Mouse (Mus musculus) liver, postnatal 0 days (tissue): ENCODE measurements at regions not wholly inside any gene's neighbourhood (a gene's known extent, or its start where the extent isn't known, plus 50 kb on each side); places are given as distances from the start of the nearest gene placed in this dataset.

Experiments
- ATAC-seq: fragments of 200-750 bp; cut with Nextera tagmentation; 2 replicates; pipeline ENCODE4 v1.8.0; 2017; ENCODE audit warnings: mild to moderate bottlenecking, moderate library complexity
- DNase-seq: peaks from one replicate; pipeline ENCODE4 v3.0.0-alpha.2; 2016
- H3K27ac ChIP-seq: fragments of 300-500 bp; sonication (generic); 2 replicates; pipeline ENCODE4 v1.5.1; 2014; ENCODE audit warnings: antibody characterized with exemption, moderate library complexity, mild to moderate bottlenecking, low read depth
- H3K27me3 ChIP-seq: fragments of 300-500 bp; sonication (generic); 2 replicates; pipeline ENCODE4 v1.6.1; 2014; ENCODE audit warnings: low read length, control low read depth, mixed read lengths; ENCODE audit not compliant: insufficient read depth
- H3K36me3 ChIP-seq: fragments of 300-500 bp; sonication (generic); replicated peaks from 2 replicates; pipeline ENCODE4 v1.6.1; 2014; ENCODE audit warnings: mild to moderate bottlenecking, control low read depth, low read length, moderate library complexity, mixed read lengths; ENCODE audit not compliant: insufficient read depth
- H3K4me1 ChIP-seq: fragments of 300-500 bp; sonication (generic); 2 replicates; pipeline ENCODE4 v1.6.1; 2014; ENCODE audit warnings: antibody characterized with exemption, mild to moderate bottlenecking, control low read depth; ENCODE audit not compliant: insufficient read depth
- H3K4me2 ChIP-seq: fragments of 300-500 bp; sonication (generic); 2 replicates; pipeline ENCODE4 v1.6.1; 2014; ENCODE audit warnings: low read depth, mild to moderate bottlenecking, low read length, moderate library complexity, mixed read lengths
- H3K4me3 ChIP-seq: fragments of 300-500 bp; sonication (generic); 2 replicates; pipeline ENCODE4 v1.5.1; 2014; ENCODE audit warnings: low read depth, low read length
- H3K9ac ChIP-seq: fragments of 300-500 bp; sonication (generic); replicated peaks from 2 replicates; pipeline ENCODE4 v1.6.1; 2014; ENCODE audit warnings: mild to moderate bottlenecking, moderate library complexity
- H3K9me3 ChIP-seq: fragments of 300-500 bp; sonication (generic); 2 replicates; pipeline ENCODE4 v1.6.1; 2016; ENCODE audit warnings: mild to moderate bottlenecking, control low read depth, low read length, mixed read lengths
- CTCF ChIP-seq: sonication (generic); IDR thresholded peaks from 2 replicates; pipeline ENCODE4 v1.5.1; 2016; ENCODE audit warnings: antibody characterized with exemption, low read depth
- EP300 ChIP-seq: IDR thresholded peaks from 2 replicates; pipeline ENCODE4 v1.6.1; 2016; ENCODE audit warnings: antibody characterized with exemption, low read depth, mild to moderate bottlenecking
- WGBS: fragments of 180-500 bp; shearing (Covaris S2); extraction: QIAGEN DNeasy Blood & Tissue Kit; methylation state at CpG from one replicate; pipeline ENCODE4 v1.1.7; 2014; ENCODE audit not compliant: insufficient replicate concordance; 5-methylcytosine and 5-hydroxymethylcytosine counted together

DNA sequence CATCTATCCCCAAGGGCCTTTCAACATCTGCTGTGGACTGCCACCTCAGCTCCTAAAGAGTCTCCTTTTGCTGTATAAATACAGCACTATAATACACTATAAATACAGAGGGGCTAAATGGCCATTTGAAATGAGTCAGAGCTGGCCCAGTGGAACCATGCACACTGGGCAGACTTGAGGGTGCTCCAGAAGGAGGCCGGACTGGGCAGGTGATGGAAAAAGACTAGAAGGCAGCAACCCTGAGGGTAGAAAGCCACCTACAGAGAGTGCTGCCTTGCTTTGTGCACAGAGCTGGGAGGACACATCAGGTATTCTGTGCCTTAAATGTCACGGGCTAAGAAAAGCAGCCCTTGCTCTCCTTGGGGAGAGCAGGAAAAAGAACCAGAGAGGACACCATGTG lies 110.2 kb downstream of the Gm10260 start:
- H3K4me3 ChIP-seq, result no peak overlapping the region
- TF ChIP-seq EP300 (no peak), CTCF (no peak)
- DNase-seq, result no peak
- H3K9me3 ChIP-seq, result no peaks in the 10 kb centered on the region; the same call in 1 of the 2 replicates
- 0 out of 2 replicates have a peak, but pooled peaks cover under 1% of the 10 kb centered on the region for H3K4me1 ChIP-seq
- no peaks in the 10 kb centered on the region for H3K36me3 ChIP-seq
- no peak for ATAC-seq
- H3K27me3 ChIP-seq, result no peaks in the 10 kb centered on the region
- no peak overlapping the region for H3K27ac ChIP-seq
- H3K4me2 ChIP-seq, result no peak overlapping the region
- no peak overlapping the region for H3K9ac ChIP-seq
- 80% methylated on average over 2 of the region's 2 CpGs for WGBS

- Histone ChIP-seq H3K4me3 (no peak overlapping the region), H3K9me3 (no peaks in the 10 kb centered on the region; the same call in 1 of the 2 replicates), H3K9ac (no peak overlapping the region), H3K27me3 (no peaks in the 10 kb centered on the region), H3K4me1 (0 out of 2 replicates have a peak, but pooled peaks cover 4% of the 10 kb centered on the region), H3K36me3 (no peaks in the 10 kb centered on the region), H3K27ac (no peak overlapping the region), H3K4me2 (no peak overlapping the region)
- no peak for ATAC-seq
- 70% methylated on average over 4 of the region's 4 CpGs for WGBS
- no peak for TF ChIP-seq EP300
- TF ChIP-seq CTCF, result no peak
- no peak for DNase-seq
Observed at GRCm38 (mm10) chr13:97647486-97647885, 112.9 kb downstream of the Gm10260 start.

DNA sequence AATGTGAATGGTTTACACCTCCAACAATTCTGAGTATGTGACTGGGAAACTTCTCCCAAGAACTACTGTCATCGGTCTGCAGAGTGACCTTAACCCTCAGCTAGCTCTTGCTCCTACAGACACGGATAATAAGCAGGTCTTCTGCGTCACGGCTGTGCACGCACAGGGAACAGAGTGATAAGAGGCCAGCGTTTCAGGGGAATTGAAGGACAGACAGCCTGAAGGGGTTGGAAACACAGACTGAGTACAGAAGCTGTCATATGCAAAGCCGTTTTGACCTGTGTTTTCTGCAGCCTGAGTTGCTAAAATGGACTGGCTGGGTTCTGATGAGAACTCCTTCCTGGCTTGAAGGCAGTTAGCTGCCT lies 114.4 kb downstream of the Gm10260 start:
- H3K36me3 ChIP-seq, result no peaks in the 10 kb centered on the region
- H3K27ac ChIP-seq, result no peak overlapping the region
- DNase-seq (no peak), ATAC-seq (no peak)
- no peaks in the 10 kb centered on the region; the same call in 1 of the 2 replicates for H3K9me3 ChIP-seq
- no peak overlapping the region for H3K4me2 ChIP-seq
- no peaks in the 10 kb centered on the region for H3K27me3 ChIP-seq
- no peak overlapping the region for H3K4me3 ChIP-seq
- TF ChIP-seq CTCF, result no peak
- no peak for TF ChIP-seq EP300
- H3K4me1 ChIP-seq, result 0 out of 2 replicates have a peak, but pooled peaks cover 4% of the 10 kb centered on the region
- 59% methylated on average over 7 of the region's 7 CpGs for WGBS
- H3K9ac ChIP-seq, result no peak overlapping the region

- TF ChIP-seq EP300 (no peak), CTCF (no peak)
- Histone ChIP-seq H3K4me3 (no peak overlapping the region), H3K27ac (no peak overlapping the region), H3K27me3 (no peaks in the 10 kb centered on the region), H3K4me1 (0 out of 2 replicates have a peak, but pooled peaks cover 4% of the 10 kb centered on the region), H3K9ac (no peak overlapping the region), H3K36me3 (no peaks in the 10 kb centered on the region), H3K9me3 (no peaks in the 10 kb centered on the region), H3K4me2 (no peak overlapping the region)
- no peak for DNase-seq
- no peak for ATAC-seq
- 46% methylated on average over 15 of the region's 15 CpGs for WGBS
Observed at GRCm38 (mm10) chr13:97645107-97646020, 115.1 kb downstream of the Gm10260 start.

DNA sequence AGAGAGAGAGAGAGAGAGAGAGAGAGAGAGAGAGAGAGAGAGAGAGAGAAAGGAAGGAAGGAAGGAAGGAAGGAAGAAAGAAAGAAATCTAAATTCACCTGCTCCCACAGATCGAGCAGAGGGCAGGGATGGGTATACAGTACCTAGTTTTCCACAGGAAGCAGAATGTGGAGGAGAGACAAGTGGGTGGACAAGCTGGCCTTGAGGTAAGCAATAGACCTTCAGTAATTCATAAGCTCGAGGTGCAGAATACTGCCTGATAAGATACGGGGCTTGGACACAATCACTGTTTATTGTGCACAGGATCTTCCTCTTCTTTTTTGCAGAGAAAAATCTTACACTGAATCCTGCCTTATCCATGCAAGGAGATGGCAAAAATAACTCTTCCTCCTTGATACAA lies 120.2 kb downstream of the Gm10260 start:
- Histone ChIP-seq H3K4me2 (no peak overlapping the region), H3K4me1 (0 out of 2 replicates have a peak, but pooled peaks cover 4% of the 10 kb centered on the region), H3K27me3 (no peaks in the 10 kb centered on the region), H3K4me3 (no peak overlapping the region), H3K9me3 (no peaks in the 10 kb centered on the region), H3K9ac (no peak overlapping the region), H3K36me3 (no peaks in the 10 kb centered on the region), H3K27ac (no peak overlapping the region)
- DNase-seq (no peak), ATAC-seq (no peak)
- WGBS, result 47% methylated on average over 3 of the region's 3 CpGs
- TF ChIP-seq EP300, result no peak
- TF ChIP-seq CTCF, result no peak

DNA sequence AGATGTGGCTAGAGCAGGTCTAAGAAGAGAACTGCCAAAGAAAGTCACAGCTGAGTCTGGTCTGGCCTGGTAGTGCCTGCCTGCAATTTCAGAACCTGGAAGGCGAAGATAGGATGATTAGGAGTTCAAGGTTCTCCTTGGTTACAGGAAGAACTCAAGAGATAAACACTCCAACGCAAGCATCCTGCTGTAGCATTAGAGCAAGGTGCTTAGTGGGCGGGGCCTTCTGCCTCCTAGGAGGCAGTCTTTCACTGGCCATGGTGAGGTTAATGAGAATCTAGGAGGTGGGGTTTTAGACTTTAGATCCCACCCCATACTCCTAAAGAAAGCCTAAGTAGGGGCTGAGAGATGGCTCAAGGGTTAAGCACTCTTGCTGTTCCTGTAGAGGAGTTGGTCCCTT lies 120.8 kb downstream of the Gm10260 start:
- 49% methylated on average over 3 of the region's 3 CpGs for WGBS
- TF ChIP-seq EP300, result no peak
- TF ChIP-seq CTCF, result no peak
- no peaks in the 10 kb centered on the region for H3K4me1 ChIP-seq
- H3K4me2 ChIP-seq, result no peak overlapping the region
- no peak overlapping the region for H3K4me3 ChIP-seq
- H3K27me3 ChIP-seq, result no peaks in the 10 kb centered on the region
- H3K27ac ChIP-seq, result no peak overlapping the region
- ATAC-seq, result no peak
- no peak for DNase-seq
- no peaks in the 10 kb centered on the region for H3K36me3 ChIP-seq
- no peak overlapping the region for H3K9ac ChIP-seq
- H3K9me3 ChIP-seq, result no peaks in the 10 kb centered on the region
